Mouse (Mus musculus): Measurements from ENCODE around the gene Klhdc10. TPM values are rescaled to one million over a fixed set of nuclear protein-coding genes. Genes with fewer than 3 reads are reported as not detected.

Gene Klhdc10
- total and polyA plus RNA-seq, 3 experiments, result 35.0 to 40.8 TPM; not detected in 1

DNA sequence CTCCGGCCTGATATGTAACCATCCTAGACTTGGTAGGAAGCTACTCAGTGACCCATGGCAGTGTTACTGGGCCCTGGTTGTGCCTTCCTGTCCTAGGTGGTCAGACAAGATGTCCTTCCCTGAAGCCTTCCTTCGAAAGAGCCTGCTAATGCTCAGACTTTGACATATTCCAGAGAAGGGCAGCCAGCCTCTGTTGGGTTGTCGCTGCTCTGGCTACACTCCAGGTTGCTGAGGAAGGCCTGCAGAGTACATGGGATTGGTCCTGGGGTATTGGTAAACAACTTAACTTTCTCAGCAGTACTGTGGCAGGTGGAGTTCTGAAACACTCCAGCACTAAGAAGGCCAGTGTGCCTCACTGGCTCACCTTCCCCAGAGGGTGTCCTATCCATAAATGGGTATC lies 77.8 kb downstream of the Klhdc10 start:
- H3K4me3 ChIP-seq (ENCODE audit: control insufficient read depth in 1 of 2, insufficient read depth in 1 of 2, low read depth in 2 of 2, low read length in 2 of 2), result no peak overlapping the region
- H3K79me2 ChIP-seq (ENCODE audit: control insufficient read depth, insufficient read depth, low read length, poor library complexity), result no peaks in the 10 kb centered on the region

DNA sequence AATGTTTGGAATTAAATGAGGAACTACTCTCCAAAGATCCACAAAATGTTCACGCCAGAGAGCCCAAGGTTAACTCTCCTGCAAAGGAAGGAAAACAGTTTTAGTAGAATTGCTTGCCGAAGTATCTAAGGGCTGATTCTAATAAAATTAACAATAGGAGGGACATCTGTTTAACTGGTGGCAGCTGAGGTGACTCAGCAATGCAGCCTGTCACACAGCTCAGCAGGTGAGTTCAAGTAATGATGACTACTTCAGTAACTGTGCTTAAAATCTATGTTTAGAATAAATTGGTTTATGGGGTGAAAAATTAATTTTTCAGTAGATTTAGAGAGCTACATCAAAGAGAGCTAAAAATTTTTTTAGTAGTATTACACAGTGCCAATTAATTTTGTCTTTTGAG lies 81.2 kb downstream of the Klhdc10 start:
- Histone ChIP-seq H3K9me3 (replicated peaks; ENCODE audit: insufficient read depth, low read length) (no peaks in the 10 kb centered on the region), H3K4me1 (ENCODE audit: control insufficient read depth in 1 of 2, insufficient read depth in 2 of 2, low read length in 2 of 2) (no peaks in the 10 kb centered on the region), H3K79me2 (ENCODE audit: control insufficient read depth, insufficient read depth, low read length, poor library complexity) (no peaks in the 10 kb centered on the region), H3K9ac (ENCODE audit: control insufficient read depth, low read depth, low read length, poor library complexity, severe bottlenecking) (no peak overlapping the region), H3K27me3 (ENCODE audit: control insufficient read depth in 1 of 2, insufficient read depth in 2 of 2, low read length in 2 of 2) (no peaks in the 10 kb centered on the region), H3K4me3 (ENCODE audit: control insufficient read depth in 1 of 2, insufficient read depth in 1 of 2, low read depth in 2 of 2, low read length in 2 of 2) (no peak overlapping the region), H3K36me3 (ENCODE audit: control insufficient read depth in 1 of 2, insufficient read depth in 2 of 2, low read length in 2 of 2) (peaks cover 0 to 50% of the 10 kb centered on the region in 2 experiments; a peak in 2 of 4 replicates), H3K27ac (ENCODE audit: control insufficient read depth, low read depth, low read length) (no peak overlapping the region)
- no peak for DNase-seq (ENCODE audit: low read depth, low spot score)
- no peak for TF ChIP-seq SMC3 (IDR thresholded peaks at IDR 0.05; ENCODE audit: low read depth, low read length)
- no peak for TF ChIP-seq MXI1 (IDR thresholded peaks at IDR 0.05; ENCODE audit: low read depth, low read length)
- TF ChIP-seq USF1 (IDR thresholded peaks at IDR 0.05; ENCODE audit: low read depth, low read length), result no peak
- TF ChIP-seq MYC (IDR thresholded peaks at IDR 0.05; ENCODE audit: low read depth, low read length), result no peak
- no peak for TF ChIP-seq JUND (IDR thresholded peaks at IDR 0.05; ENCODE audit: low read depth, low read length)
- TF ChIP-seq TAL1 (IDR thresholded peaks at IDR 0.05; ENCODE audit: low read length), result no peak
- TF ChIP-seq TBP (IDR thresholded peaks at IDR 0.05; ENCODE audit: low read depth, low read length), result no peak
- TF ChIP-seq POLR2AphosphoS5 (IDR thresholded peaks at IDR 0.05; ENCODE audit: borderline replicate concordance, low read depth, low read length), result no peak
- TF ChIP-seq TCF12 (IDR thresholded peaks at IDR 0.05; ENCODE audit: low read depth, low read length), result no peak
- TF ChIP-seq ZNF384 (IDR thresholded peaks at IDR 0.05; ENCODE audit: low read depth, low read length), result no peak

More for the DNA sequence above, 77.8 kb downstream of the Klhdc10 start:
- no peak for DNase-seq (ENCODE audit: low read depth, low spot score)
- Histone ChIP-seq H3K9me3 (replicated peaks; ENCODE audit: insufficient read depth, low read length) (no peaks in the 10 kb centered on the region), H3K27ac (ENCODE audit: control insufficient read depth, low read depth, low read length) (no peak overlapping the region), H3K27me3 (ENCODE audit: control insufficient read depth in 1 of 2, insufficient read depth in 2 of 2, low read length in 2 of 2) (no peaks in the 10 kb centered on the region), H3K9ac (ENCODE audit: control insufficient read depth, low read depth, low read length, poor library complexity, severe bottlenecking) (no peak overlapping the region), H3K36me3 (ENCODE audit: control insufficient read depth in 1 of 2, insufficient read depth in 2 of 2, low read length in 2 of 2) (peaks cover 0 to 28% of the 10 kb centered on the region in 2 experiments; a peak in 2 of 4 replicates), H3K4me1 (ENCODE audit: control insufficient read depth in 1 of 2, insufficient read depth in 2 of 2, low read length in 2 of 2) (no peaks in the 10 kb centered on the region)
- no peak for TF ChIP-seq CTCF (IDR thresholded peaks at IDR 0.05 in 2 of 3, conservative IDR thresholded peaks at IDR 0.05 in 1 of 3; ENCODE audit: control insufficient read depth in 1 of 3, insufficient read depth in 1 of 3, low read depth in 2 of 3, low read length in 3 of 3, poor library complexity in 1 of 3, severe bottlenecking in 1 of 3)
- TF ChIP-seq JUND (IDR thresholded peaks at IDR 0.05; ENCODE audit: low read depth, low read length), result no peak
- TF ChIP-seq UBTF (IDR thresholded peaks at IDR 0.05; ENCODE audit: borderline replicate concordance, insufficient read depth, low read depth, low read length), result no peak
- TF ChIP-seq SMC3 (IDR thresholded peaks at IDR 0.05; ENCODE audit: low read depth, low read length), result no peak
- TF ChIP-seq GABPA (IDR thresholded peaks at IDR 0.05; ENCODE audit: low read depth, low read length), result no peak
- no peak for TF ChIP-seq NELFE (IDR thresholded peaks at IDR 0.05; ENCODE audit: low read depth, low read length)
- TF ChIP-seq ZNF384 (IDR thresholded peaks at IDR 0.05; ENCODE audit: low read depth, low read length), result no peak
- TF ChIP-seq ELF1 (IDR thresholded peaks at IDR 0.05; ENCODE audit: low read depth, low read length), result no peak
- no peak for TF ChIP-seq ZC3H11A (IDR thresholded peaks at IDR 0.05; ENCODE audit: low read depth, low read length)
- TF ChIP-seq CHD2 (IDR thresholded peaks at IDR 0.05; ENCODE audit: low read length), result no peak
- no peak for TF ChIP-seq SIN3A (IDR thresholded peaks at IDR 0.05; ENCODE audit: low read length)
- TF ChIP-seq MXI1 (IDR thresholded peaks at IDR 0.05; ENCODE audit: low read depth, low read length), result no peak
- TF ChIP-seq MEF2A (IDR thresholded peaks at IDR 0.05; ENCODE audit: extremely low read depth, insufficient replicate concordance, low read depth, low read length, poor library complexity, severe bottlenecking), result no peak
- TF ChIP-seq ZMIZ1 (IDR thresholded peaks at IDR 0.05; ENCODE audit: low read depth, low read length), result no peak
- no peak for TF ChIP-seq ZKSCAN1 (IDR thresholded peaks at IDR 0.05; ENCODE audit: low read depth, low read length)
- no peak for TF ChIP-seq RCOR1 (IDR thresholded peaks at IDR 0.05; ENCODE audit: low read depth, low read length)
- TF ChIP-seq TBP (IDR thresholded peaks at IDR 0.05; ENCODE audit: low read depth, low read length), result no peak
- TF ChIP-seq CHD1 (IDR thresholded peaks at IDR 0.05; ENCODE audit: low read depth, low read length), result no peak
- TF ChIP-seq MAZ (IDR thresholded peaks at IDR 0.05; ENCODE audit: low read depth, low read length), result no peak
